Mouse (Mus musculus): ENCODE results near the gene Fars2.

Gene Fars2

DNA sequence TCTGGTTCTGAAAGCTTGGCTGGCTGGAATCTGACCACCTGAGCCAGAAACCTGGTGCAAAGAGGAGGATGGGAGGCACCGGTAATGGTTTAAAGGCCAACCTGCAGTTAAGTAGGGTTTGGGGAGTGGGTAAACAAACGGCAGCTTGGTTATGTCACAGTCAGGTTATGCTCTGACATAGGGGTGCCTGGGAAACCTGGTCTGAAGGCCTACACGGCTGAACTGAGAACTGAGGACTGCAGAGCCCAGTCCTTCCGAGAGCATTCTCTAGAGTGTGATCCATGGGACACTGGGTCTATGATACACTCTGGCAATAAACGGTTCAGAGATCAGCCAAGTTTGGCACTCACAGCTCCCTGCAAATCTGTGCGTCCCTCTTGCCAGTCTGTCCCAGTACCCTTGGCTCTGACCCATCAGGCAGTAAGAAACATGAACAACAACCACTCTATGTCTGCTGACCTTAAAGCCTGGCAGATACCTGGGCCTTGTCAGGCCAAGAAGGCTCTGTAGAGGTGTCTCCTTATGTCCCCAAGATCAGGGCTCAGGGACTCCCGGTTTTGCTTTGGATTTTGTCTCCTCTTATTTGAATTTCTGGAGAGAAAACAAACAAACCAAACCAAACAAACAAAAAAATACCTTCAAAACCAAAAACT is 460.8 kb downstream of the Fars2 start:
- DNase-seq (ENCODE audit: low read depth): no peak

DNA sequence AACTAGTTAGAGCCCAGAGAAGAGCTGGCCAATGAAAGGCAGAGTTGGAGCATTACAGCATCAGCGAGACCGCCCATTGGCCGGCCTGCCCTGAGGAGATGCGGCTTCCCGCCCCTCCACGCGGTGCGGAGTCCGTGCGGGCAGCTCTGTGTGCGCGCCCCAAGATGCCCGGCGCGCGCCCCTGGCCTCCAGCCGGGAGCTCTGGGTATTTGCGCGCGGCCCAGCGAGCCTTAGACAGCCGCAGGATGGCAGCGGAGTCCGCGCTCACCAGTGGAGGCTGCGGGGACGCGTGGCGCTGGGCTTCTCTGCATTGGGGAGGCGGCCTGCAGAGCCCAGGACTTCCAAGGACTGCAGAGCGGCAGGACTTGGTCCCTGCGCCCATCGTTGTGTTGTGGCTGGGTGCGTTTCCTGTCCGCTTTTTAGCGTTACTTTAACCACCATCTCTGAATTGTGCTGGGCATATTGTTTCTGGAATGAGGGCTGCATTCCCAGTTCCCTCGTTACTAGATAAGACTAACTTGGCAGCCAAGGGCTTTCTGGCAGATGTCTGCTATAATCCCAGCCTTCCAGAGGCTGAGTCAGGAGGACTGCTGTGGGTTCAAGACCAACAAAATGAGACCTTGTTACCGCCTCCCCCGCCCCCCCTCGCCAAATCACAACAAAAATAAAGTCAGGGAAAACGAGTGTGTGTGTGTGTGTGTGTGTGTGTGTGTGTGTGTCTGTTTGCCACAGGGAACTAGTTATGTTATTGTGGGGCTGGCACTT is 461.5 kb downstream of the Fars2 start:
- DNase-seq (ENCODE audit: low read depth): peak; percentile 25

DNA sequence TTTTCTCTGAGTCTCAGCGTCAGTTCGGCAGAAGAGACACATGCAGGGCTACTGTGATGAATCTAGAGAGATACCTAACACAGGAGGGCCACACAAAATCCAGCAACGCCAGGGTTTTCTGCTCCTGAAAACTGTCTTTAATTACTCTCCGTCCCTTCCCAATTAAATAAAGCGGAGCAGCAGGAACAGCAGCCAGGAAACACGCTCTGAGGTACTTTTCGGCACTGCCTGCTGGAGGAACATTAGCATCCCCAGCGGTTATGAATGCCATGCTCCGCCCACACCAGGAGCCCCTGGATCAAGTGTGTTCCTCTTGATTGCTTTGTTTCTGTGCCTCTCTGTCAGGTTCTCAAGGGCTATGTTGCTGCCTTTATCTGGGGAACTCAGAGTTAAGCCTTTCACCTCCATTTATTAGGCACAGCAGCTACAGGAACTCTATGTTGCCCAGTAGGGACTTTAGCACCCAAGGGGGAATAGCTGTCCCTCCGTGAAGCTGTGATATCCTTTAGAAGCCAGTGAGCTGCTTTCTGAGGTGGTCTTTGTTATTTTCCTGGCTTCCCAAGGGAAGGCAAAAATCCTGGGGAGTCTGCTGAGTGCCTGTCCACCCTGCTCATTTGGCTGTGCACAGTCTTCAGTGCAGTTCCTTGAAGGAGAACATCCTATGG is 465.3 kb downstream of the Fars2 start:
- DNase-seq (ENCODE audit: low read depth): no peak

DNA sequence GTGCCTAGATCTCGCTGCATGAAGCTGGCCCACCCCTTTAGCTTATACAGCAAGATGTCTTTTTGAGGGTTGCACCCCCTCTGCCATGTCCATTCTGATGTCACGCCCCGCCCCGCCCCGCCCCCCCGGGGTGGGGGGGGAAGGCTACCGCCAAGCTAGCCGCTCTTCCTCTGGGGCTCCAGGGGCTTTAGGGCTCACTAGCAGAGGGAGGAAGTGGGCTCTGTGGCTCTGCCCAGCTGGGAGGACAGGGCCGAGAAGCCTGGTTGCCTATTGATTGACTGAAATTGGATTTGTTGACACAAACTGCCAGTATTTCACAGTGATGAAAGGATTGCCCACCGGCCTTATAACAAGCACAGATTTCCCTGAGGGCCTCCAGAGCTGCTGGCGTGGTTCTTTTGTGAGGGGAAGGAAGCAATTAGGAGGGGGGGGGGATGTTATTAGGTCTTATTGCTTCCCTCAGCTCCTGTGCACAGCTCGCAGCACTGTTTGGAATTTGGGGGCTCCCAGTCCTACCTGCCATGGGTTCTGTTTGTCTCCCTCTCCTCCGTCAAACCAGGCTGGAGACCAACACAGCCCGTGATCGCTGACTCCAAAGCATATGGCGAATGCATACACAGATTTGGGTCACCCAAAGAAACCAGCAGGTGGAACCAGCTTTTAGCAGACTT is 466.4 kb downstream of the Fars2 start:
- no peak for DNase-seq (ENCODE audit: low read depth)

DNA sequence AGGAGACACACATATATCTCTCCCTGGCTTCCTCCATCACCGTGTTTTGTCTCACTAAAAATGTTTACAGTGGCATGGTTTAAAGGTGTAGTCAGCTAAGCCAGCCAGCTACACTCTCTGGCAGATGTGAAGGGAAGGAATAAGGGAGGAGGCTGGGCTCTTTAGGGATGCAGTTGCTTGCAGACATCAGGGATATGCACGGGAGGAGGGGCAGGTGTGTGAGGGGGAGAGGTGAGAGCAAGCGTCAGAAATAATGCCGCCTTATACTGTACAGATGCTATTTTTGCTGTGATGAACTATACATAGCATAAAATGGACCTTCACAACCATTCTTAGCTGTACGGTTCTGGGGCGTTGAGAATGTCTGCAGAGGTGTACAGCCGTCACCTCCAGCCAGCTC is 467.0 kb downstream of the Fars2 start:
- no peak for DNase-seq (ENCODE audit: low read depth)

DNA sequence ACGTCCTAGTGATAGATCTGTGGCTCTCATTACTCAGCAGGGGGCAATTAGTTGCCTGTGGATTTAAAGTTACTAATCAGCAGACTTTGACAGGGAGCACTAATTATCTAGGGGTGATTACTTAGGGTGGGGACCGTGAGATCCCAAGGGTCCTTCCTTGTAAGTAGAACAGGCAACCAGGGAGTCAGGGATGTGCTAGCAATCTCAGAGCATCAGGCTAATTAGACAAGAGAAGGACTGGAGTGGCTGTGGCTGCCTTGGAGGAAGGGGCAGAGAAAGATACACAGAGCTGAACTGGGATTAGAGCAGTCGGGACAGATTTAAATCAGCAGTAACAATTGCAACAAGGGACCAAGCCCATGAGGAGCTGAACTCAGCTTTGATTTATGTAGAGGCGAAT is 471.9 kb downstream of the Fars2 start:
- no peak for DNase-seq (ENCODE audit: low read depth)

DNA sequence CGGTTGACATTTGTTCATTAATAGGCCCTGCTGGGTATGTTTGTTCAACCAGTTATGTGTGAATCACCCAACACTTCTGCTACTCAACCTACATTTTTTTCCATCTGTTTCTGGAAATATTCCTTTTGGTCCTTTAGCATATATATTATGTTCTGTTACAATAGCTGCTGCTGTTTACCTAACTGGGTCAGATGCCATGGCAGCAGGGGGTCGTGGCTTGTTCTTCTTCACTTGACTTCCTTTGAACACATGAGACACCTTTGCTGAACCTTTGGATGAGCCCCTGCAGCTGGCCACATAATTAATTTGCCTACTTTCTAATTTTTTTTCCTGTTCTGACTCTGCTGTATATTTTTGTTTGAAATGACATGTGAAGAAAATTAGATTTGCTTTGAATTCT is 475.1 kb downstream of the Fars2 start:
- no peak for DNase-seq (ENCODE audit: low read depth)

DNA sequence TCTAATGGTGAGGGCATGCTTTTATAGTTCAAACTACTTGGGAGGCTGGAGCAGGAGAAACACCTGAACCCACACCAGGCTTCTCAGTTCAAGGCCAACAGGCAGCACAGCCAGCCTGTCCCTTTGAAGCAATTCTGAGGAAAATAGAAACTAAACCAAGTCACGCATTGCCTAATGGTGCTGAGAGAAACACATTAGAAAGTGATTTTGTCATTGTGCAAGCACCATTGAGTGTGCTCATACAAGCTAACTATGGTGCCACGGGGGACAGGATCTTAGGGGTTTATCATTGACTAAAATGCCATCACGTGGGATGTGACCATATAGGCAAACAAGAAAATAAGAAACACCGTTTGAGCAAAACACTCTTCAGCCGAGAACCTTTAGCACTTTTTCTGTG is 489.5 kb downstream of the Fars2 start:
- no peak for DNase-seq (ENCODE audit: low read depth)

DNA sequence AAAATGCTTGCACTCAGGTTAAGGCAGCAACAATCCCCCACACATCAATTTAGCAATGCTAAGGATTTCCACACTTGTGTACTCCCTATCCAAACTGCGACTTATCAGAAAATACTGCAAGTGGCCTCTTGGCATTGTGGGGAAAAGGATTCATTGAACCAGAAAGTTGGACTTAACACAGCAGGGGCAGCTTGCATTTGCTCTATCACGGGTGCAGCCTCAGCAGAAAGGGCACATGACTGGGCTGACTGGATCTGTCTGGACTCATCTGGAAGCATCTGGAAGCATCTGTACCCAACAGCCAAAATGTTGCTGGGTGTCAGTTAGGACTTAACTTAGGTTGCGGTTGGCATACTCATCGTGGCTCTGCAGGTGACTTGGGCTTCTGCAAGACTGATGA is 490.7 kb downstream of the Fars2 start:
- no peak for DNase-seq (ENCODE audit: low read depth)

DNA sequence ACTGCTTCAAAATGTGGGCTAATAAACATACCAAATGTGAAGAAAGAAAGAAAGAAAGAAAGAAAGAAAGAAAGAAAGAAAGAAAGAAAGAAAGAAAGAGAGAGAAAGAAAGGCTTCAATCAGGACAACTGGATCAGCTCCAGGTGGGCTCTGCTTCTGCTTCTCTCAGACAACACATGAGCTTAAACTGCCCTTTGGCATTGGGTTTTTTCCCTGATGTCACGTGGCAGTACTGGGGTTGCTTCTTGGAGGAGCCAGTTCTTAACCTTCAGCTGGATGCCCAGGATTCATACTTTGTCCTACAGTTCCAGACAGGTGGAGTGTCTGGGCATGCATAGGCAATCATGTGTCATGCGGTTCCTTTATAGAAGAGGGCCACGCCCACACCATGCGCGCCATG is 493.2 kb downstream of the Fars2 start:
- no peak for DNase-seq (ENCODE audit: low read depth)

DNA sequence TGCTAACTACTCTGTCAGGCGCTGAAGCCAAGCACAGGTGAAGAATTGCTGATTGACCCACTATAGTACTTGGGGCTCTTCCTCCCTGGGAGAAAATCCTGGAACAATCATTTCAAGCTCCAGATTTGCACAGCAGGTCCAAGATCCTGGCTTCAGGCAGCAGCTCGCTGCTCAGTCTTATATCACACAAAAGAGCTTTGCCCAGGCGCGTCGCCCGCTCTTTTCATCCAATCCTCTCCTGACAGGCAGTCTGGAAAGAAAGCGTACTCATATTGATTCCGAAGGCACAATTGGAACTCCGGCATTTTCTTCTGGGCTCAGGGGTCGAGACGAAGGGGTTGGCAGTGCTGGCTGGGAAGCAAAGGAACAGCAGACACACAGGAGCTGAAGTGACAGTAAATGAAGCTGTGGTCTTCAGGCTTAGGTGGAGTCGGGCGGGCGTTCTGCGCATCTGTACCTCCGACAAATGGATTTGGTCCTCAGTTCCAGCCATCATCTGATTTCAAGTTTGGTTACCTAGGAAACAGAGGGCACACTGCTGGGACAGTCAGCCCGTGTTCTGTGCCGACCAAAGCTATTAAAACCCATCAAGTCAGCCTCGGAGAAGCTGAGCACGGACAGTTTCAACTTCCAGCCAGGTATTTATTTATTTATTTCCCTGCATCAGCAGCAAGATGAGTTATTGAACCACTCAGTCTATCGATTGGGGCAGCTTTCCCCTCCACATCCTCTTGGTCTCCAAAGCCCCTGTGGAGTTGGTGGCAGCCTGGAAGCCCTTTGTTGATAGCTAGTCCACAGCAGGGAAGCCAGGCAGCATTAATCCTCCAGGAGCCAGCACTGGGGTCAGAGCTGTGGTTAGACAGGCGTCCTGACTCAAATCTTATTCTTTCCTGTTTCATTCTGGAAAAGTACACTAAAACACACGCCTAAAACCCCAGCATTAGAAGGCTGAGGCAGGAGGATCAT is 495.9 kb downstream of the Fars2 start:
- DNase-seq (ENCODE audit: low read depth): no peak

DNA sequence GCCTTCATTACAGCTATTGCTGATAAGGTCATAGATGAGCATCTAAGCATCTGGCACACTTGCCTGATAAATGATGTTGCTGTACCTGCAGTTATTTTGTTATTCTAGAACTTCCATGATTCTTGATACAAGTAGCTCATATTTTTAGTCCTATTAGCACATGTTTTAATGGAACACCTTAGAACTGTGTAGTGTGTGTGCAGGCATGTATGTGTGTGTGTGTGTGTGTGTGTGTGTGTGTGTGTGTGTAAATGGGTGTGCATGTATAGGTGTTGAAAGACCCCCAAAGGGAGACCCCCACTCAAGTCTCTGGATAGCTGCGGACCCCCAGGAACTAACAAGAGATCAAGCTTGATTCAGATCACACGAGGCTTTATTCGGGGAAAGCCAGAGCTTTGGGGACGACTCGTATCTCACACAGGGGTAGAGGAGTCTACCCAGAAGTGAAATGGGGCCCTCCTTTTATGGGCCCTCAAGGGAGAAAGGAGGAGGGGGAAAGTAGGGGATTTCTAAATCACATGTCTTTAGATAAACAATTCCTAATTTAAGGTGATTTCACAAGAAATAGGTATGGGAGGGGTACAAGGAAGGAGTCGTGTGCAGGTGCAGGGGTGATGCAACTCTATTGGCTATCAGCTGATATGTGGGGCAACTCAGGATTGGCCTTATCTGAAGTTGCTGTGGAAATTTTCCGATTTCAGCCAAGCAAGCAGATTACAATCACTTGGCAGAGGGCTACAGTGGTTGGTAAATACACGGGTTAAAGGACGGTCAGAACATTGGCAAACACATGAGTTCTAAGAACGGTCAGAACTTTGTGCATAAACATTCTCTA is 503.5 kb downstream of the Fars2 start:
- DNase-seq (ENCODE audit: low read depth): no peak

DNA sequence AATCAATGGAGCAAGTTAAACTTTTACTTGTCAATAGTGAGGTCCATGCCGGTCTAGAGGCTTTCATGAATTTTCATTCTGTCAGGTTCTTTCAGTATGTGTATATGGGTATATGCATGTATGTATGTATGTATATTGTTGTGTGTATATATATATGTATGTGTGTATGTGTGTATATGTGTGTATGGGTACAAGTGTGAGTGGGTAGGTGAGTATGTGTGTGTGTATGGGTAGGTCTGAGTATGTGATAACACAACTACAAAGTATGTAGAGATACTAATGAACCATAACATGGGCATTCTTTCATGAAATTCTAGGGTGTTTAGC is 504.1 kb downstream of the Fars2 start:
- DNase-seq (ENCODE audit: low read depth): no peak

DNA sequence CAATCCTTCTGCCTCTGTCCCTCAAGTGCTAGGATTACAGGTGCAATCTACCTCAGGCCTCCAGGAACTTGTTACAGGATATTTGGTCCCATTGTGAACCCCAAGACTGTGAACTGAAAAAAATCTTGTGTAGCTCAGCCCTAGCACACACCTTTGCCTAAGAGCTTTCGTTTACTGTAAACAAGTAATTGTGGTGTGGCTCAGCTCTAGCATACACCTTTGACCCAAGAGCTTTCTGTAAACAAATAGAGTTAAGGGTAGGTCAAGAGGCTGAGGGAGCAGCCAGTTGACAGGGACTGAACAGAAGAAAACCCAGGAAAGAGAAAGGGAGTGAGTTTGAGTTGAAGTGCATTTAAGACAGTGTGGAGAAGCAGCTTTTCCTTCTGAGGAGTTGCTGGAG is 506.3 kb downstream of the Fars2 start:
- DNase-seq (ENCODE audit: low read depth): no peak

DNA sequence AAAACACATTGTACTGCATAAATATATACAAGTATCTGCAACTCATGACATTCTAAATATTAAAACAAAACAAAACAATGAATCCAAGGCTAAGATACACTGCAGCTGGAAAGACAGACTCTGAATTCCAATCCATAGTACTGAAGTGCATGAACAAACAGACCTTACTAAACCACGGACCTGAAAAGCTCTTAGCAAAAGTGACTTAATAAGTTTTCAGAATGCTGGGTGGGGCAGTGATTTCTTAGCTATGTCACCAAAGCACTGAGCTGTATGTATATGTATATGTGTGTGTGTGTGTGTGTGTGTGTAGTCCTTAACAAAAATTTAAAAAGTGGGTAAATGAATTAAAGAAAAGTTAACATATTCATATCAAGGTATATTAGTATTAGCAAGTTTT is 511.9 kb downstream of the Fars2 start:
- no peak for DNase-seq (ENCODE audit: low read depth)

DNA sequence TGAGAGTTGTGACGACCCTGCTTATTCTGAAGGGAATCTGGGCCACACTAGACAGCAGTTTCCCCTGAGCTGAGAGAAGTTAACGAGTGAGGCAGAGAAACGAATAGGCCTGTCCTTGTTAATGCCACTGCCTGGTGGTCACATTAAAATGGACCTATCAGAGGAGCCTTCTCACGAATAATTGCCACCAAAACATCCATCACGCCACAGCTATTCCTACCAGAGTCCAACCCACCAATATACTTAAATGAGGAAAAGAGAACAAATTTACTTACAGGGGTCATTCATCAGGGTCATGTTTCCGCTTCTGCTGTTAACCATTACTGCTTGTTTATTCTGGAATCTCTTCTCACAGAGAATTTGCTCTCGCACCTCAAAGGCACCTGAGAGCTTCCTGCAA is 531.0 kb downstream of the Fars2 start:
- no peak for DNase-seq (ENCODE audit: low read depth)

DNA sequence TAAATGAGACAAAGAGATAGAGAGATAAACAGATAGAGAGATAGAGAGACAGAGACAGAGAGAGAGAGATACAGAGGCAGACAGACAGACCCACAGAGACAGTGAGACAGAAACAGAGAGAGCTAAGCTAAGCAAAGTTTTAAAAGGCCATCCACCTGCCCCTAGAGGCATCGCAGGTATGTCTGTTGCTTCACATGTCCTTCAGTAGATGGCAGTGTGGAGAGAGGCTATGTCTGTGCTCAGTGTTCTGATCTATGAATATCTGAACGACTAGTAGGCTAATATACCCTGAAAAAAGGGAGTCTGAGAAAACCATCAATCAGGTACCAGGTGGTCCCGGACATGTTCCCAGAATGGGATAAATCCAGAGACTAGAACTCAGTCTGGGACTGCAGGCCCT is 537.0 kb downstream of the Fars2 start:
- DNase-seq (ENCODE audit: low read depth): peak; percentile 22

DNA sequence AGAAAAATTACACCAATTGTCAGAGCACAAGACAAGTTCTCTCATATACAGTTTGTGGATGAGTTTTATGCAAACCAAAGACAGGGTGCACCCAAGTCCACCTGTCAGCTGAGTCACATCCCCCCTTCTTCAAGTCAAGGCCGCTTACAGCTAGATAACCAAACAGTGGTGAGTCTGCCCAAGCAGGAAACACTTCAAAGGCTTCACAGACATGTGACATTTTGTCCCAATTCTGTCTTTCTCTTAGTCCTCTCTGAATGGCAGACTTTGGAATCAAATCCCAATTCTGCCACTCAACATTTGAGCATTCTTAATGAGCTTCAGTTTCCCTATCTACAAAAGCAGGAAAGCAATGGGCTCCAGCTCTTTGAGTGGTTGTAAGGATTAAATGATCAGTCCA is 562.1 kb downstream of the Fars2 start:
- no peak for DNase-seq (ENCODE audit: low read depth)

DNA sequence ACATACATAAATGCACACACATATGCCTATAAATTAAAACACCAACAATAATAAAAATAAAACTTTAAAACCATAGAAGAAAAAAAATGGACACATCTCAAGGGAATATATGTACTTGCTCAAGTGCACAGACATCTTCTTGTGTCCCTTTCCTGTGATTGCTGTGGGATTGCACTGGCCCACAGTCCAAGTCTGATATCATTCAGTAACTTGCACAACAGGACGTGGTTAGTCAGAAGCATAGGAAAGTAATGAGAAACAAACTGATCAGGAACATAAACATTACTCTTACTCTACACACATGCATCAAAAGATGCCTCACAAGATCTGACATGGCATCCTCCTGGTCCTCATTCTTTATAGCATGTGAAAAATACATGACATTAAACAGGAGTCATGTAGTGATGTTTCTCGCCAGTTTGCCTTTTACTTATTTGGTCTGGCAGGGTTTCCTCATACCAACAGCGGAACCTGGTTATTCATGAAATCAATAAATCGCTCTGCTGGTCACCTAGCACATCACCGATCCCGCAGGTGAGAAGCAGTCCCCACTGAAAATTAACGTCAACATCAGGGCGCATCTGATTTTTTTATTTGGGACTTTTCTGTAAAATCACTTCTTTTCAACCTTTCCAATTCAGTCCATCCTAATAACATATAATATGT is 563.6 kb downstream of the Fars2 start:
- no peak for DNase-seq (ENCODE audit: low read depth)

DNA sequence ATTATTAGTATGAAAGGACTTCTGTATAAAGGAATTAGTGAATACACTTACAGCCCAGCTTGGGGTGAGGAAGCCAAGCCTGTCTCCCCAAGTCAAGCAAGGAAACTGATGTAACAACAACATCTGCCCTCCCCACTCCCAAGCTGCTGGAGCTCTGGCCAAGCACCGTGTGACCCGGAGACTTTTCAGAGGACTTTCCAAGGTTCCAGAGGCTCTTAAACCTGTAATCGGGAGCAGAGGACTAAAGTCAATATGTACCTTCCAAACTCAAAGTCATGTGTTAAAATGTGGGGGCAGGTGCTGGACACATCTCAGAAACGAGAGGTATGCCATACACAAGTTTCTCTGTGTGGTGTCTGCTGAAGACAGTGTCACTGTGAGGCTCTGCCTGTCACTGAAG is 566.4 kb downstream of the Fars2 start:
- no peak for DNase-seq (ENCODE audit: low read depth)
